Mouse (Mus musculus): Measurements from ENCODE around the gene Atoh8.
A peak's percentile ranks its signal among the peaks of the same experiment; 100 is the strongest.

Gene Atoh8

DNA sequence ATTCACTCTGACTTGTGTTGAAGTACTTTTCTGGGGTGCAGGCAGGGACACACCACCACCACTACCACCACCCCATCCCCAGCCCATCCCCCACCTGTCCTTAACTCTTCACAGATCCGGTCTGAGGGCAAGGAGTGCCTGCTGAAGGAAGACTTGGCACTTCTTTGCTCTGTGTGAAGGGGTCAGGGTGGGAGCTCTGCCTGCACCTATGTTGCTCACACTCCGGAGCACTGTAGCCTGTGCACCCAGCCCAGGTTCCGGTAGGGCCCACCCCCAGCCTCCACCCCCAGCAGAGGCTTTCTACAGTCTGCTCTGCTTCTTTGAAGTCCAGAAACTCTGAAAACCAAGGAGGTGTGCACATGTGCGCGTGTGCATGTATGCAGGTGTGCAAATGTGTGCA, 44.8 kb downstream of the Atoh8 start:
- DNase-seq (ENCODE audit: low spot score in 2 of 2), result no peak

DNA sequence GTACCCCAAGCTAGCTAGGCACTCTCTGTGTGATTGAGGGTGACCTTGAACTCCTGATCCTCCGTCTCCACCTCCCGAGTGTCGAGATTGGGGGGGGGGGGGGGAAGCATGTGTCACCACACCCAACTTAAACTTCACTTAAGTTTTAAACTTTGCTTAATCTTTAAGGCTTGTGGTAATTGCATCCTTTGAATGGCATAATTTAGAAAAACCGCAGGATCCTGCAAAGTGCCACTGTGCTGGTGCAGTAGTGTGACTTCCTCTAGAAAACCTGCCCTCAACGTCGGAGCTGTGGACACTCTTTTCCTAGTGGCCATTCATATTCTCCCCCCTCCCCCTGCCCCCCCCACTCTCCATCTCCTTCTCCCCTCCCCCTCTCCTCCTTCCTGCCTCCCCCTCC, 45.3 kb downstream of the Atoh8 start:
- no peak for DNase-seq (ENCODE audit: low spot score in 2 of 2)

DNA sequence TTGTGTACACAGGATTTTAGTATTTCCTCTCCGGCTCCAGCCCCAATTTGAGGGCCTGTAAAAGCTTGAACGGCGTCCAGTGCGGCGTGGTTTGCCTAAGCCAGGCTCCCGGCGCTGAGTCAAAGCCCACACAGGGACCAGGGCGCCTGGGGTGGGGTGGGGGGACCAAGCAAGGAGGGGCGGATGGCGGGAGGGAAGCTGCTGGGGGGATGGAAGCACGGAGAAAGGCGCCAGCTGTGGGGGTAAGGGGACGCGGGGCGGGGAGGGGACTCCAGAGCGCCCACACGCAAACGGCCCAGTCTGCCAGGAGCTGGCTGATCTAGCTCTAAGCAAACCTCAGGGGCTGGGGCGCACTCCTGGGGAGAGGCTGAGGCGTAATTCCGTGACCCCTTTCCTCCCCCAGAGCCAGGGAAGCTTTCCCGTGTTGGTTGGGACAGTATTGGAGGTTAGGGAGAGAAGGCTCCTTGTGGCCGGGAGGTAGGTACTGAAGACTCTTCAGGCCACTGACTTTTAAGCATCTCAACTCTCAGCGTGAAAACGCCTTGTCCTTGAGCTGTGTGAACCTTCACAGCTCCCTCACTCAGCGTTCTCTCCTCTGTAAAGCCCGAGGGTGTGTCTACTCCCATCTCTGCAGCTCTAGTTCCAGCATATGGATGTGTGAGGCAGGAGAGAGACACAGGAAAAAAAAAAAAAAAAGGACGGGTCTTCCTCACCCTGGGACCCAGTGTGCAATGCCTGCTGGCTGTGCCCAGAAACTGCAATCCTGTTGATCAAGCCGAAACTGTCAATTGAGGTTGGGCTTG, 46.1 kb downstream of the Atoh8 start:
- no peak for DNase-seq (ENCODE audit: low spot score in 2 of 2)

DNA sequence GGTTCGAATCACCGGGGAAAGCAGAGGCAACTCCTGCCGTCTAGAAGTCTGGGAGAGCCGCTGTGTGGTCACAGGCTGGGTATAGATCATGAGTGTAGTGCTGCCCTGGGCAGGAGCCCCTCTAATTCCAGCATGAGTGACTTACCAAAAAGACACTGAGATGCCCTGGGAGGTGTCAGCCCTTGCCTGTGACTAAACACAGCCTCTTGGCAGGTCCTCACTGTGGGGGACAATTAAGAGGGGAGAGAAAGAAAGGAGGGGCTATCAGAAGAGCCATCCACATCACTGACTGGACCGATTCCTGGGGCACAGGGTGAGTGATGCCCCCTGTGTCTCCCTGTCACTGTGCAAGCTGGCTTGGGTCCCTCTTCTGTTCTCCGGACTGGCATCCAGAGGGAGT, 48.6 kb downstream of the Atoh8 start:
- DNase-seq (ENCODE audit: low spot score in 2 of 2), result no peak

DNA sequence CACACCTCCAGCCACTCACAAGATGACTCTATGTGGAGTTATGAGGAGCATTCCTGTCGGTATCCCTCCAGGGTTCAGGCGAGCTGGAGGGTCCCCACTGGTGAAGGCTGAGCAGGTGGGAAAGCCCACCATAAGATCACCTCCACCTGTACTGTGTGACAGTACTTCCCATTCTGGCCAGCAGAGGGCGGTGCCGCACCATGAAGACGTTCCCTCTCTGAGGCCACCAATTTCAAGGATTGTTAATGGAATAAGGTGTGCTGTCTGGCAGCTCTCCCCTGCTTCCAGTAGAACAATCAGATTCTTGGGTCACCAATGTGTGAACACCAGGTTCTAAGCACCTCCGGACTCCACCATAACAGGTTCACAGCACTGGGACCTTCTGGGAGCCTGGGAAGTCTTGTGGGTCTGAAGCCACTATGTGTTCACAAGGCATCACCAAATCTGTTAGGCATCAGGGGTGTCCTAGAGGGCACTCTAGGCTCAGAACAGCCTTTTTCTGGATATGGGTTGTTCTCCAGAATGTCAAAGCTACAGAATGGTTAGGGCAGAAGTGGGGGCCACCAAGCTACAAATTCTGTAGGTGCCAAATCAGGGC, 49.4 kb downstream of the Atoh8 start:
- peak; percentile 84 to 85 for DNase-seq (ENCODE audit: low spot score in 2 of 2)

DNA sequence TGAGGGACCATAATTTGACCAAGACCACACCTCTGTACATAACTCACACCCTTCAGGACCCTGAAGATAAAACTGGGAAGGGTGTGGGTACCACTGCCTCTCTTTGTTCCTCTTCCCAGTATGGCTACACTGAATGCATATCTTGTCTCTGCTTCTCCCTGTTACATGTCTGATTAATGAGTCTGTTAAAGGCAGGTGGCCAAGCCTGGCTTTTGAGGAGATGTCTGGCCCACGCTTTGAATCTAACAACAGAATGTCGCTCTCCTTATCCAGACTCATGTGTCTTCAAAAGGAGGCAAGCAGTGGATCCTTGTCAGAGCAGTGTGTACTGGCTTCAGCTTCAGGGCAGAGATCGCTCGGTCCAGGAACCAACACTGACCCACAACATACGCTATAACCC, 50.8 kb downstream of the Atoh8 start:
- no peak for DNase-seq (ENCODE audit: low spot score in 2 of 2)

DNA sequence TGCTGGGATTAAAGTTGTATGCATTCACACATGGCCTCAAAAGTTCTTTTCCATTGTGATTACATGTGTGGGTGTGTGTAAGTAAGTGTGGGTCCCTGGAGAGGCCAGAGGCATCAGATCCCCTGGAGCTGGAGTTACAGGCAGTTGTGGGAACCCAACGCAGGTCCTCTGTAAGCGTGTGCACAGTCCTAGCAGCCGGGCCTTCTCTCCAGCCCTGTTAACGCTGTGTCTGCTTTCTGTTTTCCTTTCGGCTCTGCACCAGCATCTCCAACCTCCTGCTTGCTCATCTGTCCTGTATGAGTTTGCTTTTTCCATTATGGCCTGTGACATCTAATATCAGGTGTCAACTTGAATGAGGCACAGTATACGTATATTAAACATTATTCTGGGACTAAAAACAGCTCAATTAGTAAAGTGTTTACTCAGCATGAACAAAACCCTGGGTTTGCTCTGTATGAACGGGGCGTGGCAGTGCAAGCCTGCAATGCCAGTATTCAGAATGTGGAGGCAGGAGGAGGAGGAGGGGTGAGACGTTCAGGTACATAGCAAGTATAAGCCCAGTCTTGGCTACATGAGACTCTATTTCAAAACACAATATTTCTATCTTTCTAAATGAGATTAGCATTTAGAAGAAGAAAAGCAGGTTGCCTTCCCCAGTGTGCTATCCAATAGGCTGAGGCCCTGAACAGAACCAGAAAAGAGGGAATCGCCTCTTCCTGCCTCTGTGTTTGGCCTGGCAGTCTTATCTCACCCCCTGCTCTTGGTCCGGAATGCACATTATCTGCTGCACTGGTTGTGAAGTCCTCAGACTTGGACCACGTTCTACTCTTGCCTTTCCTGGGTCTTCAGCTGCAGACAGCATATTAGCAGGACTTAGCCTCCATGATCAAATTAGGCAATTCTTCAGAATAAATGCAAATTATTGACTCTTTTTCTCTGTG, 55.5 kb downstream of the Atoh8 start:
- DNase-seq (ENCODE audit: low spot score in 2 of 2), result no peak

DNA sequence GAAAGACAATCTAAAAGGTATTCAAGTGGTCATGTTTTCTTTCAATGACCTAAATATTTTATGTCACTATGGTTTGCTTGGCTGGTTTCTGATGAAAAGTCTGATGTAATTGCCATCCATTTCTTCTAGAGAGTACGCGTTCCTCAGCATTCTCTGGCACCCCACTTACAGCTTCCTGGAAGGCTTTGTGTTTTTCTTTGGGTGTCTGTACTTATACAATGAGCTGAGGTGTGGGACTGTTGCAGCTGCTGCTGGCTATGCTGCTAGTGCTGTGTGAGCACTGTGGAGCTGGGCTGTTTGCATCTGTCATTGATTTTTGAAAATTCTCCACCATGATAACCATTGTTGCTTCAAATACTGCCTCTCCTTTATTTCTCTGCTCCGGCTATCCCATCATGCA, 56.4 kb downstream of the Atoh8 start:
- no peak for DNase-seq (ENCODE audit: low spot score in 2 of 2)

DNA sequence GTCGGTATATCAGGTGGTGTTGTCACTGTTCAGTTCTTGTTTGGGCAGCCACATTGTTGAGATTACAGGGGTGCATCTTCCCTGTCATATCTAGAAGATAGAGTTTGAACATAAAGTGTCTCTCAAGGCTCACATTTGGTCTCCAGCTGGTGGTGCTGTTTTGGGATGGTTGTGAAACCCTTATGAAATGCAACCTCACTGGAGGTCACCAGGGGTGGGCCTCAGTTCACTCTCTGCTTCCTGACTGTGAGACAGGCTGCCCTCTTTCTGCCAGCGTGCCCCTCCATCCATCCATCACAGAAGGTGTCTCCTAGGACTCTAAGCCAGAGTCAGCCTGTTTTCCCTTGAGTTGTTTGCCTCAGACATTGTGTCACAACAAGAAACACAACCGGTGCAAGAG, 58.0 kb downstream of the Atoh8 start:
- DNase-seq (ENCODE audit: low spot score in 2 of 2), result no peak

DNA sequence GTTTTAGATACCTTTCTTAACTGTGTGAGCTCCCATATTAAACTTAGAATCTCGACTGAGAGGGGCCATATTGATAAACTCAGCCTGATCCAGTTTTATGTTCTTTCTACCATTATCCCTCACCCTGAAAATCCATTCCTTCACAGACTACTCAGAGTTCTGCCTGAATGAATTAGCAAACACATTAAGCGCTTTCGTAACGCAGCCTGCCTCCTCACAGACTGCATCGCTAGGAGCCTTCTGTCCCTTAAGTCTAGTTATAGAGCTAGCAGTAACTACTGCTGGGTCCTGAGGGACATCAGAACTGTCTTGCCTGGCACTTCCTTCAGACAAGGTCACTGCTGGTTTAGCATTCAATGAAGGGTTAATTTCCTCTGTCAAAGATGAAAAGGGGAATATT, 59.4 kb downstream of the Atoh8 start:
- no peak for DNase-seq (ENCODE audit: low spot score in 2 of 2)

DNA sequence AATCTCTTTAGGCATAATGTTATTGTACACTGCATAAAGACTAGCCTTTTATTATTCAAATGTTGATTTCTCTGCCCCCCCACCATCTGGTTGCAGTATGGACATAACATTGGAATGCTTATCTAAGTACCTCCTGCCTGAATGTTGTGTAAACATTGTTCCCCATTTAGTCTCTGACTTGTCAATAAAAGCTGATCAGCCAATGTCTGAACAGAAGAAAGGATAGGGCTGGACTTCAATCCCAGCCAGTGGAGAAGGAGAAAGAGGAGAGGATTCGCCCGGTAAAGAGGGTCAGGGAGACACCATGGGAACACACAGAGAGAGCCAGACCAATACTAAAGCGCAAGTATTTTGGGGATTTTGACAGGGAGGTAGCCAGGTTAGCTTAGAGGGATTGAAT, 60.0 kb downstream of the Atoh8 start:
- no peak for DNase-seq (ENCODE audit: low spot score in 2 of 2)

DNA sequence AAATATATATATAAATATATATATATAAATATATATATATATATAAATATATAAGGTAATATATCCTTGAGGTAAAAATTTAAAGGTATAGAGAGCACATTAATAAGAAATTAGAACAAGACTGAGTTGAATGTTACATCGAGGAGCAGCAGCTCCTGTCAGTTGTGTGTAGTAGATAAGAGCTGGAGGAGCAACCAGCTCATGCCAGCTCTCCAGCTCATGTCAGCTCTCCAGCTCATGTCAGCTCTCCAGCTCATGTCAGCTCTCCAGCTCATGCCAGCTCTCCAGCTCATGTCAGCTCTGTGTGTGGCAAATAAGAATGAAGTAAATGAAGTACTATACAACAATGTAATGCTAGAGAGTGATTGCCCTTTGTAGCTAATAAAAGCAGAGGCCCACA, 62.0 kb downstream of the Atoh8 start:
- no peak for DNase-seq (ENCODE audit: low spot score in 2 of 2)

DNA sequence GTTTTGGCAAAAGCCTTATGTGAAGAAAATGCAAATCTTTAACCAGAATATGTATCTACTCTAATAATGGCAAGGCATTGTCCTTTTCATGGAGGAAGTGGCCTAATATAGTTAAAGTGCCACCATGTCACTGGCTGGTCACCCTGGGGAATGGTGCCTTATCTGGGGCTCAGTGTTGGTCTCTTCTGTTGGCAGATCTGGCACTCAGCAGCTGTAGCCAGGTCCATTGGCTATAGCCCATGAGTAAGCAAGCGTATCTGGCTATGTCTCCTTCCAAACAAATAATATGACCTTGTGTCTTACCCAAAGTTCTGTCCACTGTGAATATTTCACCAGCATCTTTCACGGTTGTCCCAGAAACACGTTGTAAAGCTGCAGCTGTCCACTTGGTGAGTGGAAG, 64.0 kb downstream of the Atoh8 start:
- no peak for DNase-seq (ENCODE audit: low spot score in 2 of 2)

DNA sequence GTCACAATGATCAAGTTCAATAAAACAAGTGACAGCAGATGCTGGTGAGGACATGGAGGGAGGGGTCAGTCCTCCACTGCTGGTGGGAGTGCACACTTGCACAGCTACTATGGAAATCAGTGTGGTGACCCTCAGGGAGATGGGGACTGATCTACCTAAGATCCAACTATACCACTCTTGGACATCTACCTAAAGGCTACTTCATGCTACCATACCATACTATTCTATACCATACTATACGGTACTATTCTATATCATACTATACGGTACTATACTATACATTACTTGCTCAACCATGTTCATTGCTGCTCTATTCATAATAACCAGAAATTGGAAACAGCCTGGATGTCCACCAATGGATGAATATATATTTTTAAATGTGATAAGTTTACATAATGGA, 69.5 kb downstream of the Atoh8 start:
- no peak for DNase-seq (ENCODE audit: low spot score in 2 of 2)

DNA sequence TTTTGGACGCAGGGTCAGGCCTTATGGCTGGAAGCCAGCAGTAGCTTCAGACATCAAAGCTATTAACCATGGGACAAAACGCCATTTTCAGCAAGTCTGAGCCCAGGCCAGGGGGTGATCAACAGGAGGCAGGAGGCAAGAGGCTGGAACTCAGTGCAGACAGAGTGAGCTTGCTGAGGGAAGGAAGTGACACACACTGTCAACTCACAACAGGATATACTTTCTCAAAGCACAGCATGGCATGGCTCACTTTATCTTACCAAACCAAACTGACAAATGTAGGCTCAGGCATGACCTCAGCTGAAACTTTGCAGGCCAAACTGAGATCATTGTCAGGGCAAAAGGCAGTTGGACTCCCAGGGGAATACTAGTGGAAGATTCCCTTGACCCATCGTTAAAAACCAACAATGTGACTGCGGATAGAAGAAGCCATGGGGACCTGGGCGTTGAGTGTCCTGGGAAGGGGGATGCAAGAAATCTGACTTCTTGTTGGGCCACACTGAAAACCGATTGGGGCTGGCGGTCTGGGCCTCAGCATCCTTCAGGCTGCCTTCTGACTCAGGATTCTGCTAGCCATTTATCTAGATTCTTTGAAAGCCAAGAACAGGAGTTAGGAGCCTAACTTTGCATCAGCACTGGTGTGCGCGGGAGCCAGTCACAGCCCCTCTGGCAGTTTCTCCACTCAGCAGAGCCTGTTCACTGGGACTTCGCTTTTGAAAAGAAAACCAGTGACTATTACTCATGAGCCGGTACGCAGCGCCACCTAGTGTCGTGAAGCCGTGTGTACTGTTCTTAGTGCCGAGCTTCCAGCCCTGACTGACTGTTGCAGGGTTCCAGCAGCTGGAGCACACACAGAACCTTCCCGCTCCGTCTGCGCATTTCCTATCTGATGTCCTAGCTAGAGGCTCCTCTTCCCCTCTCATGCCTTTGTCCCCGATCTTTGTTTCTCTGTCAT, 70.8 kb downstream of the Atoh8 start:
- DNase-seq (ENCODE audit: low spot score in 2 of 2), result peak; percentile 90 to 94

DNA sequence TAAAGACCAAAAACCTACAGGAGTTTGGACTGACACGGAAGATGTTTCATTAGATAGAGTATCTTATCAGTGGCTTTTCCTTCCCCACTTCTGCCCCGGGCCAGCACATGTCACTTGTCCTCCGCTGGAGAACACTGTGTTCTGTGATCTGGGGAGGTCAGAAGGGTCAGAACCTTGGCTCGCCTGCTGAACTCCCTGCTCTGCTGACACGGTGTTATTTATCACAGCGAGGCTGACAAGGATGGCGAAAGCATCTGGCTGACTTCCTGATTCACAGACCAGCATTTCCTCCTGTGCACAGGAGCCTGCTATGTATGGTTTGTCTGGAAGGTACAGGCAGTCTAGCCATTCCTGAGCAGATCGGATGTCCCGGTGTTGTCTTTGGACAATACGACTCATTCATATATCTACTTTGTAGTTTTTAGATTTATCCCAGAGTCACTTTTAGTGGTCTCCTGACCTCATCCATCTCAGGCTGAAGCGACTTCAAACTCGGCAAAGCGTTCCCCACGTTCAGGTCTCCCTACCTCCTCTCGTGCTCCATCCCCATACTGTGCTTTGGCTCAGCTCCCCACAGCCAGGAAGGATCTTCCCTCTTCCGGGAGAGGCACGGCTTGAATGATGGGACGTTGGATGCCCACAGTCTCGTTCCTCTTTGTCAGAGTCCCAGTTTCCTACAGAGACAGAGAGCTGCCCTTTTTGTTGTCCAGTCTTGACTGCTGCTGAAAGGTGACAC, 73.1 kb downstream of the Atoh8 start:
- no peak for DNase-seq (ENCODE audit: low spot score in 2 of 2)

DNA sequence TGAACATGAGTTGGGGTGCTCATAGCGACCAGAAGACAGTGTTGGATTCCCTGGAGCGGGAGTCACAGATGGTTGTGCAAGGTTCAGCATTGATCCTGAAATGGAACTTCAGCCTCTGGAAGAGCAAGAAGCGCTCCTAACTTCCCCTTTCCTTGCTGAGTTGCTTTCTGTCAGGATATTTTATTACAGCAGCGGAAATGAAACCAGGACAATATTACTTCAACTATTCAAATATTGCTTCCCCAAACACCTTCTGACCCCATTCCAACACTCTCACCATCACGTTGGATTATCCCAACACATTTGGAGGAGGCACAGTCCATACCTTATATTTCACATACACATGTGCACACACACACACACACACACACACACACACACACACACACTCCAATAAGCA, 73.6 kb downstream of the Atoh8 start:
- DNase-seq (ENCODE audit: low spot score in 2 of 2), result no peak

DNA sequence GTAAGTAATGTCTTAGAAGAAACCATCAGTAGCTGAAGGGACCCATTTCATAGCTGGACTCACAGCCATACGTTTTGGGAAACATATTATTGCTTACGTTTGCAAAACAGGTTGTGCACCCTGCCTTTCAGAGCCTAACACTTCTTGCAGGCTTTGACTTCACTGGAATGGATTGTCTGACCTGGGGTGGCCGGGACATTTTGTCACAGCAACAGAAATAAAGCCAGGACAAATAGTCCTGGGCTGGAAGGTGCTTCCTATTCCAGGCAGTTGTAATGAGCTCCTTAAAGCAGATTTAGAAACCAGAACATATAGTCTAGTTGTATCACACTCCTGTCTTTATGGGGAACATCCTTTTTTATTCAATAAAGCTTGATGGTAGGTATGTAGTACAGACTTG, 74.4 kb downstream of the Atoh8 start:
- DNase-seq (ENCODE audit: low spot score in 2 of 2), result no peak

DNA sequence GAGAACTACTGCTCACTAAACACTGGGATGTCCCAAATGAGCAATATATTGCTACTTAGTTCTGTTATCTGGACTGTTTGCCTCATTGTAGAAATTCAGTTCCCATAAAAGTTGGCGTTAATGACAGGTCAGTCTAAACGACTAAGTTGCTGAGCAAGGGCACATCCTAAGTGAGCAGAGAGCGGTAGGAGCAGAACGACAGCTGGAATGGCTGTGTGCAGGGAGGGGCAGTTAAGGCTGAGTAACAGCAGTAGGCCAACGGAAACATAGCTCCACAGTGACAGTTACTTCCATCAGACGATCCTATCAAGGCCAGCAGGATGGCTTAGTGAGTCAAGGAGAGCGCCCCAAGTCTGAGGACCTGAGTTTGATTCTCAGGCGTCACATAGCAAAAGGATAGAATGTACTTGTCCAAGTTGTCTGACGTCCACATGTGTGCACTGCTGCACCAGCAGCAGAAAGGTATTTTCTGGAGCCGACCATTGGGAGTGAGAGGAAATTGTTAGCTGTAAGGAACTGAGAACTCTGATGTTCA, 75.4 kb downstream of the Atoh8 start:
- DNase-seq (ENCODE audit: low spot score in 2 of 2), result no peak

DNA sequence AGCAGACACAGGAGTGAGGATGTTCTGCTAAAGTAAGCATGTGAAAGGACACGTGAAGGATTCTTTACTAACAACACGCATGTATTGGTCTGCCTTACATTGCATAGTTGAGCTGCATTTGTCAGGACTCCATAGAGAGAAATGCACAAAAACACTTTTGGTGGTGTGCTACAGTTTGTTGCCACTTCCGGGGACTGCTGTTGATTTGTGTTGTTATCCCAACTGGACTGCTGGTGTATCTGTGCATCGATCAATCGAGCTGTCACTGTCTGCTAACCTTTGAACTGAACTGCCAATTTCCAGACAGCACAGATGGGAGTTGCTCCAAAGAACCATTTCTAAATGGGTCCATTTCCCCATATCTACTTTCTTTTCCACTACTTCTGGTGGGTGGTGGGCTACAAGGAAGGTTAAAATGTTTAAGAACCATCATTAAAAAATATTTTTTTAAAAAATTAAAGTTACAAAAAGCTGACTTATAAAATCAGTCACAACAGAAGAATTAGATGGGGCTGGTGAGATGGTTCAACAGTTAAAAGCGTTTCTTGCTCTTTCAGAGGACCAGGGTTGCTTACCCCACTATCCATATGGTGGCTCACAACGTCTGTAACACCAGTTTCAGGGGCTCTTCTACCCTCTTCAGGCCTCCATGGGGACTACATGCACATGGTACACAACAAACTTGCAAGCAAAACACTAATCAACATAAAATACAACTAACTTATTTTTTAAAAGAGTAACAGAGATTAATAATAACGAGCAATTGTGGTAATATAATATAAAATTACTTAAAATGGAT, 76.2 kb downstream of the Atoh8 start:
- DNase-seq (ENCODE audit: low spot score in 2 of 2), result no peak

Measured in frontal cortex, postnatal 36 days (tissue).